Mouse (Mus musculus) retina, postnatal 7 days (tissue): Measurements from ENCODE around the gene Dlg4.
"Not testable (repeated sequence)": the region's sequence is repeated elsewhere in the genome, so short reads cannot be mapped to it uniquely, and the experiment has no call there.

ENCODE experiments used
- DNase-seq: peaks from one replicate; pipeline ENCODE4 v3.0.0-alpha.2; 2012; ENCODE audit warnings: low read depth, low spot score

The Dlg4 gene

DNA sequence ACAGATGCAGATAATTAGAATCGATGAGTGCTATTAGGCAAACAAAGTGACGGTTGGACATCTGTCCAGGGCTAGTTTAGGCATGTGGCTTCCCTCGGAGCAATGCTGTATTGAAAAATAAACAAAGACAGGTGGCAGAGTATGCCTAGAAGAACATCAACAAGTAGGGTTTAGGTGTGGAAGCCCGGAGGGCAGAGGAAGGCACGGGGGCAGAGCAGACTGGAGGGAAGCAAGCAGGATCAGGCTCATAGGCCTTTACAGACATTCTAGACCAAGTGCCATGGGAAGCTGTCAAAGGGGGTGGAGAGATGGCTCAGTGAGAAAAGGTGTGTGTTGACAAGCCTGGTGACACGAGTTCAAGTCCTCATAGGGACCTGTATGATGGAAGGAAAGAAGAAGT lies 32.6 kb downstream of the Dlg4 start:
- DNase-seq = no peak

DNA sequence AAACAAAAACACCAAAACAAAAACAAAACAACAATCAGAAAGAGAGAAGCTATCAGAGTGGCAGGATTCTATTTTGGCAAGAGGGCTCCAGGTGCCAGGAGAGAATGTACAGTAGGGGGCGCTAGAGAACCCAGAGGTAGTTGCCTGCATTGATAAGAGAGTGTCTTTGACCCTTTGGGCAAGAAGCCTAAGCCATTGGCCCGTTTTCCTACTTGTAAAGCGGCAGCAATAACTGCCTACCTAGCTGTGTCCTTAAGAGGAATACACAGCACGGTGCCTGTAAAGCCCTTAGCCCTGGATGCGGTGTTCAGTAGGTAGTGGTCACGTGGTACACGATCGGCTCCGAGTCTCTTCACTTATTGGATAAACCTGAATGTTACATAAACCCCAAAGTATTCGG lies 33.1 kb downstream of the Dlg4 start:
- no peak for DNase-seq

DNA sequence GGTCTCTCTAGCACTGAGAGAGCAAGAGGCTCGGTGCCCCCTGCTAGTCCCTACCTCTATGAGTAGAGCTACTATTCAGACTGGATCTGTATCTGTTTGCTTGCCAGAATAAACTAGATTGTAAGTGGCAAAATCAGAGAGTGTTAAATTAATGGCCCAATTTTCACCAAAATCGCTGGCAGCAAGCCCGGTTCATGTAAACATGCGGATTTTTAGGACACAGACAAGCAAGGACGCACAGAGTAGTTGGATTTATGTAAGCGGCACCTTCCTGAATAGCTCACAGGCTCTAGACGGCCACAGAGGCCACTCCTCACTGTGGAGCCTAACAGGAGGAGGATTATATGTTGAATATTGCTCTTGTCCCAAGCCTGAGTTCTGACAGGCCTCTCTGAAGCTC lies 36.4 kb downstream of the Dlg4 start:
- no peak for DNase-seq

DNA sequence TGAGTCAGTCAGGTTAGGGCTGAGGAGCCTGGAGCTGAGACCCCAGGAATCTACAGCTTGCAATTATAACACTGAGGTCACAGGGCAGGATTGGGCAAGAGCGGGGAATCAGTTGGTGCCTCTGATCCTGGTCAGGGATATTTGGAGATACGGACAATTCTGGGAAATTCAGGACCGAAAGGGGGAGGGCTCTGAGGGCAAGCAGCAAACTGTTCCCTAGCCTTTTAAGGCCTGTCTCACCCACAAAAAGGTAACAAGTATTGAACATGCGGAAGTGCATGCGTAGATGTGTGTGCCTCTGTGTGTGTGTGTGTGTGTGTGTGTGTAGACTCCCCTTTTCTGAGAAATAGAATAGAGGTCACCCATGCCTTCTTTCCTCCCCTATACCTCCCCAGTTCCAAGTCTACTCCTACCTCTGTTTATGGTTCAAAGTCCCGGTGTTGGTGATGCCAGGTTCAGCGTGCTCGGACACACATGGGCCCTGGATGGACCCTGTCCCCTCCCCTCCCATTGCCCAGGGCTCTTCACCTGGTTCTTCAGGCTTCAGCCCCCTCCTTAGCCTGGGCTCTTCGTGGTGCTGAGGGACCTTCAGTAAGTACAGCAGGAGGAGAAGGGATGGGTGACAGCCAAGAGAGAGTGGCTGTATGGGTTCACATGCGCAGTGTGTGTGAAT lies 37.3 kb downstream of the Dlg4 start, which contains the start of gene Asgr1:
Asgr1 (plus strand) TSS at position 188 of the 673 bp plus-strand sequence.
- DNase-seq = no peak

GRCm38 (mm10) chr11:70055618-70056214 lies 39.0 kb downstream of the Dlg4 start:
- DNase-seq = peak; percentile 67

DNA sequence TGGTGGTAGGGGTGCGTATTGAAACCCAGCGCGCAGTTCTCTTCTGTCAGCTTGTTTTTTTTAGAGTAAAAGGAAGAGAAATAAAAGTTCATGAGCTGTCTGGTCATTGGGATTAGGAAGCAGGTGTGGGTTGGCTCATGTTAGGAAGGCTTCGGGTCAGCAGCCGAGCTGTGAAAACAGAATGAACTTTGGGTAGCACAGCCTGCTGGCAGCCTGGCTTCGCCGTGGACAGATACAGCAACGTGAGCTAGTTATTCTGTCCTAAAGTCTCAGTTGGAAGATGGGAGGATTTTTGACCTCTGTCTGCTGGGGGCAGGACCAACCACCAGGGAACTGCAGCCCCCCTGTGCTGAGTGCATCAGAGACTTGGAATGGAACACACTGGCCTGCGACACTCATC lies 41.1 kb downstream of the Dlg4 start:
- DNase-seq = no peak

- DNase-seq = no peak
Measured at GRCm38 (mm10) chr11:70059930-70060329, 43.2 kb downstream of the Dlg4 start.

GRCm38 (mm10) chr11:70063053-70063452 lies 46.3 kb downstream of the Dlg4 start:
- DNase-seq = no peak

DNA sequence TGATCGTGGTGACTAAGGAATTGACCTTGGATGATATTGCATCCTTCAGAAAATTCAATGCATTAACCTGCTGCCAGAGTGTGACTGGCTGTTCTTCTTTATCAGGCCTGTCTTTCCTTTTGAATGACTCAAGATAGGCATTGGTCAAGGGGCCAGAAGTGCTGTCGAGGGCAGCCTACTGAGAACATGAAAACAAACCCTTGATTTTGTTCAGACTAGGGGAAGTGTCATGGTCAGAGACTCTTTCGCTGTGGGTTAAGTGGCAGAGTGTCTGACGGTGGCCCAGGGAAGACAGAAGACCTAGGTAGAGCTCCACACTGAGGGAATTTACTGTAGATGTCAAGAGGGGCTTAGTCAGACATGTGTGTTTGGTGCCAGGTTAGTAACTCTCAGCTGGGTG lies 50.0 kb downstream of the Dlg4 start:
- DNase-seq = no peak

GRCm38 (mm10) chr11:70068245-70068644 lies 51.5 kb downstream of the Dlg4 start:
- no peak for DNase-seq

DNA sequence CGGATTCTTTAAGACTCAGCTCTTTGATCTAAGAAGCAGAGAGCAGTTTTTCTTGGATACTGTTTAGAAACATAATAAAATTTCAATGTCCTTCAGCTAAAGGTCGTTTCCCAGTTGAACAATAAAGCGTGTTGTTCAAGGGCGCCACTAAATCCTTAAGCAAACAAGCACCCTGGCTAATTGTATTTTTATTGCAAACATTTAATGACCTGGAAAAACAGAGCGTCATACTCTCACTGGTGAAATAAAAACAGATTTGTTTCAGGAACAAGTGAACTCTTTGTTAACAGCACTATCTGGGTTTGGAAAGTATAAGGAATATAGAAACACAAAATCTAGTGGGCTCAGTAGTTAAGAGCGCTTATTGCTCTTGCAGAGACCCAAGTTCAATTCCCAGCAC lies 53.3 kb downstream of the Dlg4 start:
- no peak for DNase-seq

GRCm38 (mm10) chr11:70070603-70071002 lies 53.9 kb downstream of the Dlg4 start:
- DNase-seq = not testable (repeated sequence)

GRCm38 (mm10) chr11:70074379-70075071 lies 57.8 kb downstream of the Dlg4 start:
- peak; percentile 53 for DNase-seq

GRCm38 (mm10) chr11:70075581-70075980 lies 58.8 kb downstream of the Dlg4 start:
- DNase-seq = no peak

GRCm38 (mm10) chr11:70077441-70077840 lies 60.7 kb downstream of the Dlg4 start:
- DNase-seq = no peak

GRCm38 (mm10) chr11:70079175-70079574 lies 62.4 kb downstream of the Dlg4 start:
- no peak for DNase-seq

GRCm38 (mm10) chr11:70079928-70080327 lies 63.2 kb downstream of the Dlg4 start:
- DNase-seq = no peak

DNA sequence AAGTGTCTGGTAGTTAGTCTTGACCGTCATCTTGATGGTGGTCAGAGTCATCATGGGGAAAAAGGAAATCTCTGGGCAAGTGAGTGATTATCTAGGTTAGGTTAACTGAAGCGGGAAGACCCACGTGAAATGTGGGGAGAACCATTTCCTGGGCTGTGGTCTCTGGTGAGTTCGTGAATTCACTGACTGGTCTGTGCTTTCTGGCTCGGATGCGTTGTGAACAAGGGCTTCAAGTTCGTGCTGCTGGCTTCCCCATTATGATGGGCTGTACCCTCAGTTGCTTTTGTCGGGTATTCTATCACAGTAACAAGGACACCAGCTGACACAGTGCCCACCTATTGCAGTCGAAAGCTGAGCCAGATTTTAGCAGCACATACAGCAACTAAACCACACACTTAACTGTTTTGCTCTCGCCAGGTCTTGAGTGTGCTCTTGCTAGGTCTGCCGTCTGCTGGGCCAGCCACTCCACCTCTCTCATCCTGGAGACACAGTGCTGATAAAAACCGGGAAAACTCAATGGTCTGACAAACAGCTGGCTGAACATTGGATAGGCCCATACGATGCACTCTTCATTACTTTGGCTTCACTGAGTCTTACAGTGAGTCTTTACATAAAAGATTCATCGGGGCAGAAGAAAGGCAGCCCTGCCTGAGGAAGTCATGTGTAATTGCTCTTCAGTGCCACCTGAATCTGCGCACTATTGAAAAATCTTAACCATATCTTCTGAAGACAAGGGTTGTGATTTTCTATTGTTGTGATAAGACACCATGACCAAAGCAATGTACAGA lies 64.3 kb downstream of the Dlg4 start:
- DNase-seq = no peak

- DNase-seq = no peak
Measured at GRCm38 (mm10) chr11:70084563-70084962, 67.8 kb downstream of the Dlg4 start.

- DNase-seq = no peak
Measured at GRCm38 (mm10) chr11:70091986-70092783, 75.4 kb downstream of the Dlg4 start, which contains the start of gene Asgr2. Asgr2 (plus strand) TSS chr11:70092644.
